Mouse (Mus musculus) neural tube, embryonic 13.5 days (tissue): Measurements from ENCODE around the gene Rccd1. TPM values are rescaled to one million over a fixed set of nuclear protein-coding genes. Genes with fewer than 3 reads are reported as not detected.

Experiments
- ATAC-seq: fragments of 200-750 bp; cut with Nextera tagmentation; 2 replicates; pipeline ENCODE4 v1.8.0; 2017; ENCODE audit warnings: low read depth, mild to moderate bottlenecking, moderate TSS enrichment, moderate library complexity
- H3K27ac ChIP-seq: fragments of 300-500 bp; sonication (generic); replicated peaks from 2 replicates; pipeline ENCODE4 v1.5.1; 2015; ENCODE audit warnings: moderate library complexity, mild to moderate bottlenecking, inconsistent platforms
- H3K27me3 ChIP-seq: fragments of 300-500 bp; sonication (generic); 2 replicates; pipeline ENCODE4 v1.6.1; 2015; ENCODE audit warnings: mild to moderate bottlenecking, inconsistent platforms
- H3K36me3 ChIP-seq: fragments of 300-500 bp; sonication (generic); 2 replicates; pipeline ENCODE4 v1.6.1; 2015; ENCODE audit warnings: mild to moderate bottlenecking, inconsistent platforms
- H3K4me1 ChIP-seq: fragments of 300-500 bp; sonication (generic); replicated peaks from 2 replicates; pipeline ENCODE4 v1.6.1; 2015; ENCODE audit warnings: inconsistent platforms
- H3K4me2 ChIP-seq: fragments of 300-500 bp; sonication (generic); 2 replicates; pipeline ENCODE4 v1.6.1; 2015; ENCODE audit warnings: inconsistent platforms, mild to moderate bottlenecking, moderate library complexity
- H3K4me3 ChIP-seq: fragments of 300-500 bp; sonication (generic); 2 replicates; pipeline ENCODE4 v1.5.1; 2015; ENCODE audit warnings: mild to moderate bottlenecking, inconsistent platforms
- H3K9ac ChIP-seq: fragments of 300-500 bp; sonication (generic); 2 replicates; pipeline ENCODE4 v1.6.1; 2015; ENCODE audit warnings: moderate library complexity, mild to moderate bottlenecking, inconsistent platforms
- H3K9me3 ChIP-seq: fragments of 300-500 bp; sonication (generic); 2 replicates; pipeline ENCODE4 v1.6.1; 2016; ENCODE audit warnings: inconsistent platforms
- WGBS: fragments of 180-500 bp; shearing (Covaris S2); methylation state at CpG from one replicate; pipeline ENCODE4 v1.1.7; 2015; 5-methylcytosine and 5-hydroxymethylcytosine counted together
- polyA plus RNA-seq: library from polyadenylated mRNA; unstranded; fragments of >200 nt; fragmentation: Nextera tagmentation; extraction: Ambion mirVana; gene quantifications from 2 replicates; pipeline ENCODE4 v1.2.1, GENCODE M21; 2015

The Rccd1 gene
- polyA plus RNA-seq, 1 experiment from 2014 or later = 12.6 TPM

- 9% methylated on average over 37 of the region's 37 CpGs for WGBS
- Histone ChIP-seq H3K27me3 (no peaks in the 10 kb centered on the region), H3K27ac (0 out of 2 replicates have a peak overlapping the region, but pooled peaks have one; percentile 56), H3K4me1 (peaks cover 16% of the 10 kb centered on the region), H3K9ac (peak overlapping the region; percentile 70), H3K4me2 (peak overlapping the region; percentile 98), H3K9me3 (no peaks in the 10 kb centered on the region), H3K36me3 (peaks cover 22% of the 10 kb centered on the region), H3K4me3 (peak overlapping the region; percentile 72)
- ATAC-seq = peak; percentile 71; the same call in 1 of the 2 replicates
These were observed 29.2 kb downstream of the Rccd1 start for GRCm38 (mm10) chr7:80294764-80295648.

GRCm38 (mm10) chr7:80294062-80294763 lies 30.0 kb downstream of the Rccd1 start, which contains the start of gene Prc1:
Prc1 (plus strand) TSS chr7:80294450.
- H3K4me1 ChIP-seq = peaks cover 16% of the 10 kb centered on the region
- peak within 1 kb of the TSS; percentile 98 for H3K4me2 ChIP-seq
- H3K27me3 ChIP-seq = no peaks in the 10 kb centered on the region
- peak within 1 kb of the TSS; percentile 56; the same call in 1 of the 2 replicates for H3K27ac ChIP-seq
- H3K9me3 ChIP-seq = no peaks in the 10 kb centered on the region
- H3K9ac ChIP-seq = peak within 1 kb of the TSS; percentile 70
- WGBS = under 1% methylated on average over 52 of the region's 52 CpGs
- peak; percentile 99 for ATAC-seq
- H3K36me3 ChIP-seq = peaks cover 28% of the 10 kb centered on the region
- H3K4me3 ChIP-seq = peak within 1 kb of the TSS; percentile 72

- no peak overlapping the region for H3K27ac ChIP-seq
- no peak overlapping the region for H3K4me2 ChIP-seq
- H3K9ac ChIP-seq = no peak overlapping the region
- H3K4me3 ChIP-seq = no peak overlapping the region
- no peaks in the 10 kb centered on the region for H3K27me3 ChIP-seq
- no peak for ATAC-seq
- H3K36me3 ChIP-seq = peaks cover 91% of the 10 kb centered on the region
- H3K9me3 ChIP-seq = no peaks in the 10 kb centered on the region
- H3K4me1 ChIP-seq = no peaks in the 10 kb centered on the region
- WGBS = 87% methylated on average over 10 of the region's 10 CpGs
These were observed 36.5 kb downstream of the Rccd1 start for GRCm38 (mm10) chr7:80287736-80288135.

GRCm38 (mm10) chr7:80285725-80286124 lies 38.5 kb downstream of the Rccd1 start:
- WGBS = 91% methylated on average over 6 of the region's 6 CpGs
- no peaks in the 10 kb centered on the region for H3K27me3 ChIP-seq
- peaks cover 91% of the 10 kb centered on the region for H3K36me3 ChIP-seq
- ATAC-seq = no peak
- no peak overlapping the region for H3K9ac ChIP-seq
- no peak overlapping the region for H3K27ac ChIP-seq
- H3K4me2 ChIP-seq = no peak overlapping the region
- H3K4me1 ChIP-seq = no peaks in the 10 kb centered on the region
- no peak overlapping the region for H3K4me3 ChIP-seq
- H3K9me3 ChIP-seq = no peaks in the 10 kb centered on the region

GRCm38 (mm10) chr7:80284391-80284790 lies 39.9 kb downstream of the Rccd1 start:
- Histone ChIP-seq H3K4me3 (no peak overlapping the region), H3K9me3 (no peaks in the 10 kb centered on the region), H3K4me2 (no peak overlapping the region), H3K36me3 (peaks cover 91% of the 10 kb centered on the region), H3K4me1 (no peaks in the 10 kb centered on the region), H3K27me3 (no peaks in the 10 kb centered on the region), H3K9ac (no peak overlapping the region), H3K27ac (no peak overlapping the region)
- 90% methylated on average over 5 of the region's 5 CpGs for WGBS
- ATAC-seq = no peak

GRCm38 (mm10) chr7:80283226-80283918 lies 40.9 kb downstream of the Rccd1 start:
- peaks cover 95% of the 10 kb centered on the region for H3K36me3 ChIP-seq

GRCm38 (mm10) chr7:80281646-80282045 lies 42.6 kb downstream of the Rccd1 start:
- peaks cover 95% of the 10 kb centered on the region for H3K36me3 ChIP-seq
- WGBS = 90% methylated on average over 3 of the region's 3 CpGs
- H3K27me3 ChIP-seq = no peaks in the 10 kb centered on the region
- no peaks in the 10 kb centered on the region for H3K4me1 ChIP-seq
- H3K27ac ChIP-seq = no peak overlapping the region
- H3K9me3 ChIP-seq = no peaks in the 10 kb centered on the region
- no peak overlapping the region for H3K4me2 ChIP-seq
- no peak overlapping the region for H3K4me3 ChIP-seq
- no peak for ATAC-seq
- no peak overlapping the region for H3K9ac ChIP-seq

More at GRCm38 (mm10) chr7:80283226-80283918, 40.9 kb downstream of the Rccd1 start:
- no peaks in the 10 kb centered on the region for H3K27me3 ChIP-seq
- H3K4me1 ChIP-seq = no peaks in the 10 kb centered on the region
- H3K9ac ChIP-seq = no peak overlapping the region
- WGBS = 93% methylated on average over 3 of the region's 3 CpGs
- H3K4me2 ChIP-seq = no peak overlapping the region
- H3K27ac ChIP-seq = no peak overlapping the region
- no peaks in the 10 kb centered on the region for H3K9me3 ChIP-seq
- no peak for ATAC-seq
- H3K4me3 ChIP-seq = no peak overlapping the region

- H3K9me3 ChIP-seq = no peaks in the 10 kb centered on the region
- H3K4me2 ChIP-seq = no peak overlapping the region
- H3K4me1 ChIP-seq = no peaks in the 10 kb centered on the region
- H3K27me3 ChIP-seq = no peaks in the 10 kb centered on the region
- ATAC-seq = no peak
- 89% methylated on average over 2 of the region's 2 CpGs for WGBS
- no peak overlapping the region for H3K9ac ChIP-seq
- no peak overlapping the region for H3K4me3 ChIP-seq
- no peak overlapping the region for H3K27ac ChIP-seq
- peaks cover 95% of the 10 kb centered on the region for H3K36me3 ChIP-seq
These were observed 43.3 kb downstream of the Rccd1 start for GRCm38 (mm10) chr7:80280998-80281397.

GRCm38 (mm10) chr7:80280032-80280431 lies 44.2 kb downstream of the Rccd1 start:
- H3K27me3 ChIP-seq = no peaks in the 10 kb centered on the region
- H3K4me1 ChIP-seq = no peaks in the 10 kb centered on the region
- H3K4me3 ChIP-seq = no peak overlapping the region
- H3K9me3 ChIP-seq = peaks cover 3% of the 10 kb centered on the region
- no peak overlapping the region for H3K9ac ChIP-seq
- peaks cover 93% of the 10 kb centered on the region for H3K36me3 ChIP-seq
- WGBS = 88% methylated on average over 10 of the region's 10 CpGs
- no peak for ATAC-seq
- no peak overlapping the region for H3K4me2 ChIP-seq
- H3K27ac ChIP-seq = no peak overlapping the region

- 95% methylated on average over 4 of the region's 4 CpGs for WGBS
- Histone ChIP-seq H3K4me3 (no peak overlapping the region), H3K4me2 (no peak overlapping the region), H3K36me3 (peaks cover 94% of the 10 kb centered on the region), H3K27me3 (no peaks in the 10 kb centered on the region), H3K9me3 (peaks cover 21% of the 10 kb centered on the region), H3K9ac (no peak overlapping the region), H3K27ac (no peak overlapping the region), H3K4me1 (peaks cover 3% of the 10 kb centered on the region; the same call in 1 of the 2 replicates)
- no peak for ATAC-seq
These were observed 47.9 kb downstream of the Rccd1 start for GRCm38 (mm10) chr7:80276374-80276773.

GRCm38 (mm10) chr7:80273456-80273855 lies 50.8 kb downstream of the Rccd1 start:
- WGBS = 90% methylated on average over 2 of the region's 2 CpGs
- peaks cover 25% of the 10 kb centered on the region for H3K4me1 ChIP-seq
- no peak overlapping the region for H3K27ac ChIP-seq
- H3K4me2 ChIP-seq = no peak overlapping the region
- ATAC-seq = no peak
- no peaks in the 10 kb centered on the region for H3K27me3 ChIP-seq
- no peak overlapping the region for H3K4me3 ChIP-seq
- H3K9ac ChIP-seq = no peak overlapping the region
- H3K36me3 ChIP-seq = peaks cover 70% of the 10 kb centered on the region
- peaks cover 21% of the 10 kb centered on the region for H3K9me3 ChIP-seq
